Mouse (Mus musculus): ENCODE measurements around the gene H6pd. TPM values are rescaled to one million over a fixed set of nuclear protein-coding genes. Genes with fewer than 3 reads are reported as not detected.
A peak's percentile ranks its signal among the peaks of the same experiment; 100 is the strongest.

The H6pd gene
- total RNA-seq, 2 experiments from 2014 or later = 39.8 to 45.4 TPM

DNA sequence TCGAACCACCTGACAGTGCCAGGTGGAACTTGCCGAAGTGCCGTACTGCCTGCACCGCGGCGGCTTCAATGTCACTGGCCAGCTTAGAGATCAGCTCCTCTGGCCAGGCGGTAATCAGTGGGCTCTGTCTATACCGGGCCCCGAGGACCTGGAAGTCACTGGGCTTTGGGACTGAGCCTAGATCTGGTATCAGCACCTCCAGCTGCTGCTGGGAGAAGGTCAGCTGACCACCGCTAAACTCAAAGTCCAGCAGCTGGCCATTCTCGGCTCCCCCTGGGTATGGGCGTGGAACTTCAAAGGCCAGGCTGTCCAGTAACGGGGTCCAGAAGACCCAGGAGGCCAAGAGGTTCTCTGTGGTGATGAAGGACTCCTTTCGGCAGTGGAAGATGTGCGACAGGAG, 26.7 kb downstream of the H6pd start:
- no peak for DNase-seq (ENCODE audit: low spot score)
- intact Hi-C loops (cut with DNase I) = loop anchor here (10.0 kb wide), 1 partner anchor 327 kb away; no protein-coding TSS in a partner anchor

DNA sequence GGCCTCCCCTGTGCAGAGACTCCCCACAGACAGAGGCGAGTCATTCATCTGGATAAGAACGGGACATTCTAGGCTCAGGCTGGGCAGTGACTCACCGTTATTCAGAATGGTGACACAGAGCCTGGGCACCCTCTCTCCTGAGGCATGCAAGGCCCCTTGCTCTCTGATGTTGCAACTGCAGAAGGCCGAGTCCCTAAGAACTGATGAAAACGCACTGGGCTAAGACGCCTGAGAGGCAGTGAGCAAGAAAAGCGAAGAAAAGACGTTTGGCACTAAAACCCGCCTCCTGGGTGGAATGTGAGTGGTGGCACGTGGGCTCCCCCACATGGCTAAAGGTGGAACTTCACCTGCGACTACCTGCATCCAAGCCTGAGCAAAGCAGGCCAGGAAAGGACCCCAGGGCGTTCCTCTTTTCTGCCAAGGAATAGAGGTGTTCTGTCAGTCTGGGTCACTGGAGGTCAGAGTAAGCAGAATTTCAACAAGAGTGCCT, 29.0 kb downstream of the H6pd start:
- intact Hi-C loops (cut with DNase I) = loop anchor here (1.0 to 10.0 kb wide), 3 partner anchors 174 to 325 kb away; no protein-coding TSS in a partner anchor
- DNase-seq (ENCODE audit: low spot score) = peak; percentile 49

DNA sequence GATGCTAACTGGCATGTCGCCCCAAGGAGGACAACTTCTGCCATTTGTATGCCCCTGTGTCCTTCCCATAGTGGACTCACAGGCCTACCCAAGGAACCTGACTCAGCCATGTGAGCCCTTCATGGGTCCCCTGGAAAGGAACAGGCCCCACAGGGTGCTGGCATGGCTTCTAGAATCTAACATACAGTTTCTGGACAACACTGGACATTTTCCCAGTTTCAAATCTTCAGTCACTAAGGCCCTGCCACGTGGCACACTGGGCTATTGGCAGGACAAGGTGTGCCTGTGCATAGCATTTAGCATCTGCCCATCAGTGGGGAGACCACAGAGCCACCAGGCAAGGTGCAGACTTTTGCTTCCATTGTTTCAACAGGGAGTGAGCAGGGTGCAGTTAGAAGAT, 30.0 kb downstream of the H6pd start:
- DNase-seq (ENCODE audit: low spot score) = no peak
- intact Hi-C loops (cut with DNase I) = loop anchor here (1.0 to 5.0 kb wide), 2 partner anchors 173 to 227 kb away; no protein-coding TSS in a partner anchor

DNA sequence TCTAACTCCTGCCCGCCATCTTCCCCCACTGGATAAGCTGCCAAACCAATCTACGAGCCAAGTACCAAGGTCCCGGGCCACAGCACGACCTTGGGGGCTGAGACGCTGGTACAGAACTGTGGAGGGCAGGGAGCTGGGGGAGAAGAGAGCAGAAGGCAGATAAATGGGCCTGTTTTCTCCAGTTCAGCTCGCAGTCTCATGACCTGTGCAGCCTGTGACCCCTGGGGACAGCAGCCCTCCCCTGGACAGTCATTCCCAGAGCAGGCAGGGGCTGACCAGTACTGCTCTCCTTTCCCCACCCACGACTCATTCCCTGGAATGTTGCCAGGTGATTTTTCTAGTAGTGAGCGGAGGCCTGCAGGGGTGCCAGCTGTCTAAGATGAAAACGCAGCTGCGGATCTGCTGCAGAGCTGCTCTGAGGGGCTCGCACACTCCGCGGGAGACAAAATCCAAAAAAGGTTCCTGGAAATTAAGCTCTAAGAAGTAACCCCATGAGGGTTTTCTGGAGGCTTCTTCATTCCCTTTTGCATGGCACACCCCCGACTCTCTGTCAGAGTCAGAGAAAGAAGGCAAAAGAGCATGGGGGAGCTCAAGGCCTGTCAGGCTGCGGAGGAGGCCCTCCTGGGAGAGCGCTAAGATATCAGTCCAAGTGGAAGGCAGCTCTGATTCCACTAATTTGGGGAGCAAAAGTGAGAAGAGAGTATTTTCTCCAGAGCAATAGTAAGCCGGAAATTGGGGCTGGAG, 30.9 kb downstream of the H6pd start:
- intact Hi-C loops (cut with DNase I) = loop anchor here (5.0 kb wide), 1 partner anchor 226 kb away; no protein-coding TSS in a partner anchor
- no peak for DNase-seq (ENCODE audit: low spot score)

DNA sequence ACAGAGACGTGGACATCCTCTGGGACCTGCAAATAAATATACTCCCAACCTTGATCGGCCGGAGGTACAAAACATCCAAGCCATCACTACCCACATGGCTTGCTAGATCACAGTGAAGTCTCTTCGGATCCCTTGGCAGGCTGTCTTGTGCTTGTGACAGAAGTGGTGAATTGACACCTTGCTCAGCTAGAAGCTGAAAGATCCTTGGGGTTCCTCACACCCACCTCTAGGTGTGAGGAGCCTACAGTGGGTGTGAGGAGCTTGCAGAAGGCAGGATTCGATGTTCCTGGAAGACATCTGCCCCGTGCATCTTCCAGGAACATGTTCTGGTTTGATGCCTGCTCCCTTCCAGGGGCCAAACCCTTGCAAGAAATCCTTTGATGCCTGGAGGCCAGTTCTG, 31.6 kb downstream of the H6pd start:
- intact Hi-C loops (cut with DNase I) = loop anchor here (5.0 kb wide), 1 partner anchor 225 kb away; no protein-coding TSS in a partner anchor
- no peak for DNase-seq (ENCODE audit: low spot score)

DNA sequence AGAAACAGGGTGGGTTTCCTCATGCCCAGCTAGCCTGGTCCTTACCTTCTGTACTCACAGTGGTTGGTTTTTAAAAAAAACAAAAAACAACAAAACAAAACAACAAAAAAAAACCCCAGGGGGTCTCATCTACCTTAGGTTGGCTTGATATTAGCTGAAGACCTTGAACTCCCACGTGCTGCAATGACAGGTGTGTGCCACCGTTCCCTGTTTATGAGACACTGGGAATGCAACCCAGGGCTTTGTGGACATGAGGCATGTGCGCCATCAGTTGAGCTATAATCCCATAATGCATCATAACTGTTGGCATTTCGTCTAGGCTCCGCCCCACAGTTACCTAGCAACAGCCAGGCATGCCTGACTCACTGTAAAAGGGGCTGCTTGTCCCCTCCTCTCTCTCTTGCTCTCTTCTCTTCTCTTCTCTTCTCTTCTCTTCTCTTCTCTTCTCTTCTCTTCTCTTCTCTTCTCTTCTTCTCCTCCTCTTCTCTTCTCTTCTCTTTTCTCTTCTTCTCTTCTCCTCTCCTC, 33.0 kb downstream of the H6pd start:
- no peak for DNase-seq (ENCODE audit: low spot score)
- intact Hi-C loops (cut with DNase I) = loop anchor here (5.0 kb wide), 1 partner anchor 223 kb away; no protein-coding TSS in a partner anchor

DNA sequence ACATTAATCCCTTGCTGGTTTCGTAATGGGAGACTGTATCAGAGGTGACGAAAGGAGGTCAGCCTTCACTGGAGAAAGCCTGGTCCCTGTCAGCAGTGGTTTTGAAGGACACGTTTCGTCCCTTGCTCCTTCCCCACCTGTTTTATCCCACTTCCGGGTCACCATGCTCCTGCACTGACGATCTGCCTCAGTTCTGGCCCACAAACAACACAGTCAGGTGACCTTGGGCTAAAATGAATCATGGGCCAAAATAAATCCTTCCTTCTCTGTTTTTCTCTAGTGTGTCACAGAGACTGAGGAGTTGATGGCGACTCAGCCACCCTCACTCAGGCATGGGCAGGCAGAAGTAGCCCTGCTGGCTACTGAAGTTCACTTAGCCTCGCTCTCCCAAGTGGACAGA, 33.5 kb downstream of the H6pd start:
- intact Hi-C loops (cut with DNase I) = loop anchor here (5.0 kb wide), 1 partner anchor 223 kb away; no protein-coding TSS in a partner anchor
- DNase-seq (ENCODE audit: low spot score) = no peak

DNA sequence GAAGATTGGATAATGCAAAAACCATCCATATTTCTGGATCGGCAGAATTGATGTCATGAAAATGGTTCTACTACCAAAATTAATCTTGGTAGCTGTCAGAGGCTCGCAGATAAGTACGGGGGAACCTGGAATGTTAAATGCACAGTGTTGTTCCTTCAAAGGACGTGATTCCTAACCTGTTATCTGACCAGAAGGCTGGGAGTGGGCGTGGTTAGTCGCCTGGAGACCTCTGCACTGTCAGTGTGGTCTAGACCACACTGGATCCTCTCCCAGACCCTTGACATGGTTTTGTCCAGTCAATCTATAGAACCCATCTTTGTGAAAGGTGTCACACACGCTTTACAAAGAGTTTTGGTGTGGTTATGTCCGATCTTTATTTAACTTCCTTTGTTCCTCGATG, 37.4 kb downstream of the H6pd start:
- no peak for DNase-seq (ENCODE audit: low spot score)
- intact Hi-C loops (cut with DNase I) = no loop called here

DNA sequence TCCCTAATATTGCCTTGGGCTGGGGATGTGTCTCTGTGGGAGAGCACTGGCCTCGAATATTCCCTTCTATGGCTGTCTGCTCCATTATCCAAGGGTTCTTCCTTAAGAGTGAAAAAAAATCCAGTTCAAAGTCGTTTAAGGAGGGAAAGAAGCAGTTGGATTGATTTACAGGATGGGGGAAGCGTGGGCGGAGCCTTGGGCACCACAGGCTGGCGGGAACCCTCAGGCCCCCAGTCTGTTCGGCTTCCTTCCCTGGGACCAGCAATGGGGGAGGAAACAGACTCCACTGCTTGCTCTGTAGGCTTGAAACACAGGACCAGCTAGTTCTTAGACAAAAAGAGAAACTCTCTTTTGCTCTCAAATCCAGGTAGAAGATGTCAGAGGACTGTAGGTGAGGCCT, 40.3 kb downstream of the H6pd start:
- intact Hi-C loops (cut with DNase I) = no loop called here
- DNase-seq (ENCODE audit: low spot score) = no peak

DNA sequence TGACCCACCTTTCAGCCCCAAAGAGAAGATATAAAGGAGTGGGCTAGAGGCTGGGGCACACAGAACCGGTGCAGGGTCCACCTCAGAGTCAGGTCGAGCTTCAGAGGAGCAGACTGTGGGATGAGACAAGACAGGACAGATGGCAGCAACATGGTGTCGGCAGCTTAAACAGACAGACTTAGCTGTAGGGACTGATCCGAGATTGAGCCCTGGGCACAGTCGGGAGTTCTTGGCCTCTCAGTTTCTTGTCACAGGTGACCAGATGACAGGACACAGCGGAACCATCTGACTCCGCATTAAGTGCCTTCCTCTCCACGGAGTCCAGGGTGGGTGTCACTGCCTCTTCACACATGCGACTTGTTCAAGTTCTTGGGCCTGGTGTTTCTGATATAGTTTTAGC, 41.9 kb downstream of the H6pd start:
- intact Hi-C loops (cut with DNase I) = no loop called here

DNA sequence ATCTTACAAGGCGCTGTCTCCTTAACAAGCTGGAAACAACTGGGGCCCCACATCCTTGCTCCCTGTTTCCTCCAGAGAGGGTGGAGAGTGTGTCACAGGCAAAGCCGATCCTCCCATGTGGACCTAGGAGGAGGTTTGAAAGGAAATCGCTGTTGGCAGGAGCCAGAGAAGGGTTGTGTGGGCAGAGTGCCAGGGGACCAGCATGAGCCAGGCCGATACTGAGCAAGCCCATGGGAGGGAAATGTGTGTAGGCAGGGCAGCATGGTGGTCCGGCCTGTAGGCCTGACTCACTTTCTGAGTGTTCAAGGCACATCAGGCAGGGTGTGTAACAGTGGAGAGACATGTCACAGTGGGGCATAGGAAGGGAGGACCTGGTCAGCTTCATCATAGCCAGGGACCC, 42.6 kb downstream of the H6pd start:
- intact Hi-C loops (cut with DNase I) = no loop called here
- peak; percentile 56 for DNase-seq (ENCODE audit: low spot score)

More for the DNA sequence above, 41.9 kb downstream of the H6pd start:
- DNase-seq (ENCODE audit: low spot score) = no peak

DNA sequence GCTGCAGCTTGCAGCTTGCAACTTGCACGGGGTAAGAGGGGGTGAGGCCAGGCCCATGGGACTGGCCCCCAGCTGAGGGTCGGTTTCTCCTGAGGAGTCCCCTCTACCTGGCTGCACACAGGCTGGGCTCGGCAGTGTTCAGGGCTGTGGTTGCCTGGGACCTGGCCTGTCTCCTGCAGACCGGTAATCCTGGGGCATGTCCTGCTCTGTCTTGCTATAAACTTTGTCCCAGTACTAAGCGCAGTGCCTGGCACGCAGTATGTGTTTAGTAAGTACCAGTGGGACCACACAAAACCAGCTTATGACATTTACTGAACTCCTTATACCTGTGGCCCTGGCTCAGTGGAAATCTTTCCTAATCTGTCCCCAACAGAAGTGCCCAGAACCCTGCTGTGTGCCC, 43.2 kb downstream of the H6pd start:
- intact Hi-C loops (cut with DNase I) = no loop called here

DNA sequence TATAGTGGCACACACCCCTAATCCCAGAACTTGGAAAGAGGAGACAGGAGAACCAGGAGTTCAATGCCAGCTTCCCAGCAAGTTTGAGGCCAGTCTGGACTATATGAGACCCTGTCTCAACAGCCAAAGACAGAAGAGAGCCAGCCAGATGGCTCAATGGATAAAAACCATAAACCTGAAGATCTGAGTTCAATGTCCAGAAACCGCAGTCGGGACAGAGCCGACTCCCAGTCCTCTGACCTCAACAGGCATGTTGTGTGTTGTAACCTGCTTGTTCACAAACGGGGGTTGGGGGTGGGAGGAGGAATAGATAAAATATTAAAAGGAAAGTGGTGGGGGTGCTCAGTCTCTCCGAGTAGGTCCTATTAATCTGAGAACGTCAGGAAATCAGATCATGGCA, 43.6 kb downstream of the H6pd start:
- intact Hi-C loops (cut with DNase I) = no loop called here
- no peak for DNase-seq (ENCODE audit: low spot score)

More for the DNA sequence above, 43.2 kb downstream of the H6pd start:
- DNase-seq (ENCODE audit: low spot score) = no peak

DNA sequence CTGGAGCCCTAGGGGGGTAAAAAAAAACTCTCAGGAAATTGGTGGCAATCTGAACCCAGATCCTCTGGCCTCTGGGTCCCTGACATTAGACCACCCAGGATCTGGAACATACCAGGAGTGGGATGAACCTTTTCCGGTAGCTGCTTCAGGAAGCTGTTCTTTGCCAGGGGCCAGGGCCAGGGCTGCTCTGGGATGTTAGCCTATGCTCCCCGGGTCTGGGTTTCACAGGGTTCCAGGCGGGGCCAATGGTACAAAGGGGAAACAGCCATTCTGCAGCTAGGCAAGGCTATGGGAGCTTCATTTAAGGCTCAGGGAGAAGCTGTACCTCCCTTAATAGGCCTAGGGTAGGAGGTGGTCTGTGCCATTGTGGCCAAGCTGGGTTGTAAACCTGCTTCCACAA, 44.1 kb downstream of the H6pd start:
- intact Hi-C loops (cut with DNase I) = no loop called here
- DNase-seq (ENCODE audit: low spot score) = no peak

DNA sequence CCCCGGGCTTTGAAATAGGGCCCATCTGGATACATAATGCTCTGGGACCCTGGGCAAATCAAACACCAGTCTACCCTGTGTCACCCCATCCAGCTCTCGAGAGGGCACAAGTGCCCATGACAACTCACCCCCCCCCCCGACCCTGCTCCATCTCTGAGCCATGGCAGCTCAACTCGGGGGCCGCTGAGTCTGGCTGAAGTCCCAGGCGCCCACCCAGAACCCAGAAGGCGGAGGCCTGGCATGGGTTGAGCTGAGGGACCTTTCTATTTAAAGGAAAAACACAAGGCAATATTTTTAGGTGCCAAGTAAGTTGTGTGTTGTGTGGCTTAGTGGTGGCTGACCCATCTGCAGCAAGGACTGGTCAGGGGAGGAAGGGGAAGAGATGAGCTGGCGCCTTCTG, 44.5 kb downstream of the H6pd start:
- no peak for DNase-seq (ENCODE audit: low spot score)
- intact Hi-C loops (cut with DNase I) = no loop called here

DNA sequence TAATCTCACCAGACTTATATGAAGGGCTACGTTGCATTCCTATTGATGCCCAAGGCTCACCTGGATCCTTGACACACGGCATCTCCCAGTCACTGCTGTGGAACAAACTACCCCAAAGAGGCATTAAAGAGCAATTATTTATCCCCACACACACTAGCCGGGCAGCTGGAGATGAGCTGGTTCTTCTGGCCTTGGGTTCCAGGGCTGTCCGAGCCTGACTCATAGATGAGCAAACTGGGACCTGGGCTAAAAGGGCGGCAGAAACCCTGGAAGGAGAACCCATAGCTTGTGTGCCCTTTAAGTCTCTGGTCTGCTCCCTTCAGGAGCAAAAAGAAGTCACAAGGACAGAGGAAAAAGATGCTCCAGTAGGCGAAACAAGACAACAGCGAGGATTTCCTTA, 48.4 kb downstream of the H6pd start:
- DNase-seq (ENCODE audit: low spot score) = no peak
- intact Hi-C loops (cut with DNase I) = no loop called here

DNA sequence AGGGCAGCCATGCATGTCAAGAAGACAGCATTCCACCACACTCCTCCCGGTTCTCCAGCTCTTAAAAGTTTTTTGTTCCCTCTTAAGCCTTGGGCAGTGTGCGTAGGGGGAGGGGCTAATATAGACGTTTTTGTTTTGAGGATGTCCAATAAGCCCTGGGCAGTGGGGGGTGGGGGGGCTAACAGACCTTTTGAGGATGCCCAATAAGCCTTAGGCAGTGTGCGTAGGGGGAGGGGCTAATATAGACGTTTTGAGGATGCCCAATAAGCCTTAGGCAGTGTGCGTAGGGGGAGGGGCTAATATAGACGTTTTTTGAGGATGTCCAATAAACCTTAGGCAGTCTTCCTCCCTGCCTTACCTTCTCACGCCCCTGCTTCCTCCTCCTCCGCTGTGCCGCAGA, 49.0 kb downstream of the H6pd start:
- DNase-seq (ENCODE audit: low spot score) = no peak

DNA sequence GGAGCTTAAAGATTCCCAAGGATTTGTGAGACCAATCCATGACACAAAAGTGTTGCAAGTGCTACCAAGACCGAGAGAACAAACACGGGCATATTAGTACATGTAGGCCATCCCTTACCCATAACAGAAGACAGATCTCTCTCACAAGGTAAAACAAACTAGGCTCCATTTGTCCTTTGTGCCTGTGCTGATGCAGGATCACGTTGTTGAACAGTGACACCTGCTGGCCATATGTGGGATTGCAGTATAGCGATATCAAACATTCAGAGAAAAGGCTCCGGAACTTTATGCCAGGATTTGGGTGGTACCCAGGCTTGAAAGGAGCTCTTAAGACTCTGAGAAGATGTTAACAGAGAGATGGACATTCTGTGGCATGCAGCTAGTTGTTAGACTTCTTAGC, 50.3 kb downstream of the H6pd start:
- intact Hi-C loops (cut with DNase I) = loop anchor here (1.0 to 2.0 kb wide), 3 partner anchors 120 to 206 kb away; no protein-coding TSS in a partner anchor
- no peak for DNase-seq (ENCODE audit: low spot score)

More for the DNA sequence above, 49.0 kb downstream of the H6pd start:
- intact Hi-C loops (cut with DNase I) = loop anchor here (2.0 kb wide), 1 partner anchor 207 kb away; no protein-coding TSS in a partner anchor

DNA sequence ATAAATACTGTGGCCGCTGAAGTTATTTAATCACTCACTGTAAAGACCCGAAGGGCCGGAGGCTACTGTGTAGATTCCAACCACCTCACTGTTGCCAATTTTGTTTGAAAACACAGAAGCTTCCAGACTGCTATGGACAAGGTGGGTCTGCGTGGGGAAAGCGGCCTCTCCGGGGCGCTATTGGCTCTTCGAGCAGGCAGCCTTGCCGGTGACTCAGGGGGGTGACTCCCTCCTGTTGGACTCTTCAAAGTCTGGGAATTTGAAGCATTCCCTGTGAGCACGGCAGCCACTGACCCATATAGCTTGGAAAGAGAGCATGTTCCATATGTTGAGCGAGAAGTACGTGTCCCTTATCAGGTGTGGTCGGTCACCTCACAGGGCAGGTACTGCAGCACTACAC, 52.8 kb downstream of the H6pd start:
- intact Hi-C loops (cut with DNase I) = no loop called here
- DNase-seq (ENCODE audit: low spot score) = no peak

DNA sequence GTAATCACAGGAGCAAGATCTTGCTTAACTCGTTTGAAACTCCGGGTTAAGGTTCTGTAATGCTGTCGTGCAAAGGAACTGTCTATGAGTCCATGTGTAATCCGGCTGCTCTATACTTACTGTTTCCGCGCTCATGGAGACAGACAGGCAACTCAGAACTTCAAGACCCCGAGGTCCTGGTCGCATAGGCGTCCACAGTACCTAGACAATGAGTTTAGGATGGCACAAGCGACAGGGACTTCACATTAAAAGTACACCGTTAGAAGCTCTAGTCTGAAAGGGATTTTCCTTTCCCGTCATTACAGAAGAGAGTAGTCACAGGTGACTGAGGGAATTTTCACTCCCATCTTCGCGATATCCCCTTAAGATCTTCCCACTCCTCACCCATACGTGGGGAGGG, 53.2 kb downstream of the H6pd start:
- intact Hi-C loops (cut with DNase I) = loop anchor here (2.0 kb wide), 1 partner anchor 67 kb away; no protein-coding TSS in a partner anchor
- DNase-seq (ENCODE audit: low spot score) = no peak

DNA sequence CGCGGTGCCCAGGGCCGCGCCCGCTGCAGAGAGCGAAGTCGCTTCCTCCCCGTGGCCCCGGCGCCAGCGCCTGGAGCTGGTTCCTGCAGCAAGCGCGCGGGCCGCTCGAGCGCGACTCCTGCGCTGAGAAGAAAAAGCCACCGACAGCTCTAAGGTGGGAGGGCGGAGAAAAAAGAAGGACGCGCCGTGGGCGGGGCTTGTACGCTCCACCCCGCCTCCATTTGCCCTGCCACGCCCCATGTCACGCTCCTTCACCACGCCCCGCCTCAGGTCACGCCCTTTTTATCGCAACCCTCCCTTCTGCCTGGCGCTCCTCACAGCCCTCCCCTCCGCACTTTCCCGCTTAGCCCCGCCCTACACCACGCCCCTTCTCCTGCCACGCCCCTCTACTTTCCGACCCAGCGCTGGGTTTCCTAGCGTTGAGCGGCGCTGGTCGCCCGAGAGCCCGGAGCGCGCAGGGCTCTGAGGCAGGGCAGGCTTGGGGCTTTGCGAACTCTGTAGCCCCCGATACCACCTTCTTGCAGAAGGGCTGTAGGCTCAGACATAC, 53.9 kb downstream of the H6pd start, which contains the start of gene Spsb1:
Gene Spsb1, minus strand, starts transcription at position 151 of the 547 bp plus-strand sequence.
- peak; percentile 96 for DNase-seq (ENCODE audit: low spot score)
- intact Hi-C loops (cut with DNase I) = loop anchor here (2.0 kb wide), 1 partner anchor 66 kb away; no protein-coding TSS in a partner anchor

All from heart, postnatal 25 days (tissue).